Mouse (Mus musculus) liver, adult (tissue): ENCODE results near the gene Zbed4.

Experiments
- GATA4 ChIP-seq: IDR thresholded peaks from 2 replicates; pipeline ENCODE4 v1.6.1; 2014; ENCODE audit warnings: mild to moderate bottlenecking, low read length; ENCODE audit not compliant: insufficient replicate concordance

Gene Zbed4

GRCm38 (mm10) chr15:88751564-88752402 lies at the start of gene Zbed4:
Zbed4 (plus strand) TSS chr15:88751660.
- TF ChIP-seq GATA4, result no peak

GRCm38 (mm10) chr15:88702501-88702900 lies 49.0 kb upstream of the Zbed4 start:
- no peak for TF ChIP-seq GATA4

GRCm38 (mm10) chr15:88704284-88704683 lies 47.2 kb upstream of the Zbed4 start:
- TF ChIP-seq GATA4, result no peak

DNA sequence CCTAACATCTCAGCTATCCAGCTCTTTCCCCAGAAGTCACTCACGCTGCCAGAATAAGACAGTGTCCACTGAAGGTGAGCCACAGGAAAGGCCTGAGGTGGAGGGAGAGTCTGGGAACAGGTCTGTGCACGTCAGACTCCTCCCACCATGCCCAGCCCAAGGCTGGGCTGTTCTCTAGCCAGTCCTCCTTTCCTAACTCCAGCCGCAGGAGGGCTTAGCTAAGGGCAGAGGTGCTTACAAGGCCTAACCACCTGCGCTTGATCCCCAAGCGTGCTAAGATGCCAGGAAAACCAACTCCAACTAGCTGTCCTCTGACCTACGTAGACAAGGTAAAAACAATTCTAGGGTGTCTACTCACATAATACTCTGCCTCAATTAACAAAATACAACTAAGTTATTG lies 45.1 kb upstream of the Zbed4 start:
- no peak for TF ChIP-seq GATA4

GRCm38 (mm10) chr15:88708204-88708603 lies 43.3 kb upstream of the Zbed4 start:
- no peak for TF ChIP-seq GATA4

- no peak for TF ChIP-seq GATA4
Observed at GRCm38 (mm10) chr15:88708657-88709511, 42.6 kb upstream of the Zbed4 start.

- TF ChIP-seq GATA4, result no peak
Observed at GRCm38 (mm10) chr15:88709878-88710277, 41.6 kb upstream of the Zbed4 start.

- no peak for TF ChIP-seq GATA4
Observed at GRCm38 (mm10) chr15:88712501-88712900, 39.0 kb upstream of the Zbed4 start.

DNA sequence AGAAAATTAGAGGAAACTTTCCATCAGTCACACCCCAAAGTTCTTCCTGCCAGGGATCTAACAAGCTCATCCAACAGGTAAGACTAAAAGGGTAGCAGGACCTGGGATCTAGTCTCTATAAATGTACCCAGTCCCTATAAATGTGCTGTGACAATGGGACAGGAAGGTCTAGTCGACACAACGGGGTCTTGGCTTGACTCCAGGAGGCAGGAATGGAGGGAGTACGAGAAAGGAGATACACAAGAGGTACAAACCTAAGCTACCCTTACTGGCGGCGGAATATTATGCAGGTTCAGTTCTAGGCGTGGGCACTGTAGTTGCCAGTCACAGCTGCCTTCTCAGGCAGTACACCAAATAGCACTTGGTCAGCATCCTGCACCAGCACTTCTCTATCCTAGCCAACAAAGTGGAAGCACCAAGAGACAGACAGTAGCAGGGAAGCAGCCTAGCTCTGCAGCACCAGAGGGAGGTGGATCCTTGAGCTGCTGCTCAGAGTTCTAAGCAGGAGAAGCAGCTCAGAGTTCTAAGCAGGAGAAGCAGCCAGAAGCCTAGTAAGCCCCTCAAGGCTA lies 37.4 kb upstream of the Zbed4 start:
- TF ChIP-seq GATA4, result no peak

- no peak for TF ChIP-seq GATA4
Observed at GRCm38 (mm10) chr15:88716350-88716749, 35.1 kb upstream of the Zbed4 start.

- no peak for TF ChIP-seq GATA4
Observed at GRCm38 (mm10) chr15:88717239-88717638, 34.2 kb upstream of the Zbed4 start.

- TF ChIP-seq GATA4, result no peak
Observed at GRCm38 (mm10) chr15:88723205-88723604, 28.3 kb upstream of the Zbed4 start.

GRCm38 (mm10) chr15:88724311-88724710 lies 27.1 kb upstream of the Zbed4 start:
- TF ChIP-seq GATA4, result no peak

DNA sequence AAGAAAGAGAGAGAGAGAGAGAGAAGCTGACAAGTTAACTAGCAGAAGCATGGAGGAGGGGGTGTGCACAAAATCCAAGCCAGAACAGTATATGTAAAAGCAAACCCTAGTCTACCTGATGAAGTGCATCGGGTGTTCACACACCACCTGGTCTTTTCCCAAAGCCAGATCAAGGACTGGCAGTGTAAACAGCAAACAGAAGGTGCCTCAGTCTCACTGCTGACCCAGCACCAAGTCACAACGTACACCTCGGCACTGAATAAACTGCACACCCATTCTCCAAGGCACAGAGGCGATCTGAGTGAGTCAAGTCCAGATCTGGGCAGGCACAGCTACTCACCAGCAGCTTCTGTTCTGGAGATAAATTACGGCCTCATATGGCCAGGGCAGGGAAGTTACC lies 26.4 kb upstream of the Zbed4 start:
- TF ChIP-seq GATA4, result no peak

DNA sequence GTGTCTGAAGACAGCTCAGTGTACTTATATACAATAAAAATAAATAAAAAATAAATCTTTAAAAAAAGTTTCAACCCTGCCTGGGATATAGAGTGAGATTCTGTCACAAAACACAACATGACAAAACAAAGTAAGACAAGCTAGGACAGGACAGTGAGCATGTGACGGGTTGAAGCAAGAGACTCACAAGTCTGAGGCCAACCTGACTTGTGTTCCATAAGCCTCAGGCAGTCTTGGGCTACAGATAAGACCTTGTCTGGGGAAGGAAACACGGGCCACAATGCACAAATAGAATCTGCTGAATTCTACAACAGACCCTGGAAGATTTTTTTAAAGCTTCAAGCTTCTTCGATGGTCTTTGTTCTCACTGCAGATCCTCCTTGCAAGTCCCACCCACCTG lies 24.3 kb upstream of the Zbed4 start:
- no peak for TF ChIP-seq GATA4

- TF ChIP-seq GATA4, result no peak
Observed at GRCm38 (mm10) chr15:88730717-88731116, 20.7 kb upstream of the Zbed4 start.
